Mouse (Mus musculus): ENCODE measurements around the gene Fam193a.

GRCm38 (mm10) chr5:34530116-34530515 lies 160.4 kb downstream of the Fam193a start:
- TF ChIP-seq ZC3H11A (IDR thresholded peaks at IDR 0.05; ENCODE audit: borderline replicate concordance, low read depth, low read length) (no peak), MAFK (IDR thresholded peaks at IDR 0.05; ENCODE audit: insufficient read depth, low read depth, low read length) (no peak), CHD2 (IDR thresholded peaks at IDR 0.05; ENCODE audit: low read depth, low read length) (no peak)
